Mouse (Mus musculus) spleen, adult 2 months (tissue): ENCODE results near the gene Pde4d. TPM values are rescaled to one million over a fixed set of nuclear protein-coding genes. Genes with fewer than 3 reads are reported as not detected.

Source experiments
- DNase-seq, 2 experiments: peaks; one replicate each; pipeline versions ENCODE4 v3.0.0 to v3.0.0-alpha.2; 2012 to 2021; ENCODE audit warnings: low spot score in 2 of 2, low read depth in 1 of 2
- H3K27ac ChIP-seq: fragments of 200-500 bp; 2 replicates; pipeline ENCODE4 v1.5.1; 2012; ENCODE audit warnings: low read length, inconsistent platforms; ENCODE audit not compliant: insufficient read depth
- H3K27me3 ChIP-seq: fragments of 200-500 bp; 2 replicates; pipeline ENCODE4 v1.6.1; 2012; ENCODE audit warnings: mild to moderate bottlenecking, moderate library complexity, low read length, inconsistent platforms; ENCODE audit not compliant: control insufficient read depth, insufficient read depth
- H3K36me3 ChIP-seq: fragments of 200-500 bp; 2 replicates; pipeline ENCODE4 v1.6.1; 2012; ENCODE audit warnings: mild to moderate bottlenecking, low read length, inconsistent platforms; ENCODE audit not compliant: control insufficient read depth, insufficient read depth
- H3K4me1 ChIP-seq: fragments of 200-500 bp; 2 replicates; pipeline ENCODE4 v1.6.1; 2011; ENCODE audit warnings: inconsistent platforms; ENCODE audit not compliant: control insufficient read depth, insufficient read depth, insufficient read length
- H3K4me3 ChIP-seq: fragments of 200-500 bp; 2 replicates; pipeline ENCODE4 v1.5.1; 2011; ENCODE audit warnings: mild to moderate bottlenecking, inconsistent platforms; ENCODE audit not compliant: insufficient read depth, insufficient read length; ENCODE audit errors: extremely low read depth
- CTCF ChIP-seq: fragments of 200-500 bp; IDR thresholded peaks from 2 replicates; pipeline ENCODE4 v1.5.1; 2011; ENCODE audit warnings: mild to moderate bottlenecking, inconsistent platforms; ENCODE audit not compliant: insufficient read depth, insufficient read length, insufficient replicate concordance; ENCODE audit errors: extremely low read depth
- POLR2A ChIP-seq: fragments of 200-500 bp; IDR thresholded peaks from 2 replicates; pipeline ENCODE4 v1.6.1; 2011; ENCODE audit warnings: low read depth, low read length, inconsistent platforms
- WGBS: fragments of 180-500 bp; shearing (Covaris S2); methylation state at CpG from one replicate; pipeline ENCODE4 v1.1.7; 2018; 5-methylcytosine and 5-hydroxymethylcytosine counted together
- polyA plus RNA-seq: library from polyadenylated mRNA; depleted of rRNA; stranded (reverse); fragments of >200 nt; gene quantifications from 2 replicates; pipeline ENCODE4 v1.2.3, GENCODE M21; 2012

Gene Pde4d
- polyA plus RNA-seq, 1 experiment = 4.8 TPM

DNA sequence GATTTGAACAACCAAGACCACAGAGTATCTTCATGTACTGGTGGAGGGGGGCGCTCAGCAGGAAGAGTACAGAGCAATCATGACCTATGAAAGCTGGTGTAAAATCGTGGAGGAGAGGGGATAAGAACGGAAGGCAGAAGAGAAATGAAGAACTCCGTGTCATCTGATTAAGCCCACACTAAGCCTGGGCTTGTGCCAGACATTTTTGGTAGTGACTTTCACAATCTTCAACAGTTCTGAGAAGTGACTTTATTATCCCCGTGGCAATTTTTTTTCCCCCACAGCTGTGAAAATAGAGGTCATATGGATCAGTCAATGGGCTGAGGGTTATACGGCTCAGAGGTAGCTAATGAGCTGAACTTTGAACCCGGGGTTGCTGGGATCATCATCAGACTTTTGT, 1202.9 kb downstream of the Pde4d start:
- Histone ChIP-seq H3K4me3 (no peak overlapping the region), H3K27me3 (no peaks in the 10 kb centered on the region), H3K4me1 (peaks cover 2% of the 10 kb centered on the region; the same call in 1 of the 2 replicates), H3K36me3 (no peaks in the 10 kb centered on the region), H3K27ac (no peak overlapping the region)
- no peak for DNase-seq
- TF ChIP-seq CTCF (no peak), POLR2A (no peak)
- WGBS = 47% methylated on average over 7 of the region's 7 CpGs

DNA sequence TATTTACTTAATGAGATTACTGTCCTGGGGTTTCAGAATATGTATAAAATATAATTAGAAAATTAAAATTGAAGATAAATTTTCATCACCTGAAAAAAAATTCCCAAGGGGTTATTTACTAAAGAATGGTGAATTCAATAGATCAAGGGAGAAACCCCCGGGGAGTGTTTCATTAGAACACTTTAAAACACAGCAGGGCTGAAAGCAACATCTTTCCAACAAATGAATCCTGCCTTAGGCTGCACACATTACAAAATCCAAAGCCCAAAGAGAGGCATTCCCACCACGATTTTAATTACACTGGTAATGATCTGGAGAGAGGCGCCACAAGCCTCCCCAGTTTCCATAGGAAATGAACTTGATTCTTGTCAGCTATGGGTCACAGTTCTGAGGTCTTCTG, 1205.6 kb downstream of the Pde4d start:
- no peaks in the 10 kb centered on the region for H3K36me3 ChIP-seq
- no peak overlapping the region for H3K4me3 ChIP-seq
- H3K27ac ChIP-seq = no peak overlapping the region
- 95% methylated on average over 3 of the region's 3 CpGs for WGBS
- no peaks in the 10 kb centered on the region for H3K27me3 ChIP-seq
- peaks cover 2% of the 10 kb centered on the region; the same call in 1 of the 2 replicates for H3K4me1 ChIP-seq
- no peak for DNase-seq
- TF ChIP-seq POLR2A (no peak), CTCF (no peak)

DNA sequence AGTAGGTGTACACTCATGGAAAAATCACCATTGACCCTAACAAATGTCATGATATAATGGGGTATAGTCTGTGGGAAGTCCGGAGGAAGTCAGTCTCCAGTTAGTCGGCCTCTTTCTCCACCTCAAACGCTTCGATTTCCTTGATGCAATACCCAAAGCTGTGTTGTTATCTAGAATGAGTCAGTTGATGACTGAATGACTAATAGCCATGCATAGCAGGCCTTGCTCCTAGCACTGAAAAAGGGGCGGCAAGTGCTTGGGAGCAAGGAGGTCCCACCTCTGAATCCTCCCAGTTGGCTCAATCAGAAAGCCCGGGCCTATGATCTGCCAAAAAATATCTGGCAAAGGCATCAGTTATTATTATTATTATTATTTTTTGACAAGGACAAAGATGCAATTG, 1209.4 kb downstream of the Pde4d start:
- Histone ChIP-seq H3K4me1 (no peaks in the 10 kb centered on the region), H3K27me3 (no peaks in the 10 kb centered on the region), H3K27ac (no peak overlapping the region), H3K4me3 (no peak overlapping the region), H3K36me3 (no peaks in the 10 kb centered on the region)
- no peak for DNase-seq
- TF ChIP-seq POLR2A = no peak
- no peak for TF ChIP-seq CTCF
- 85% methylated on average over 6 of the region's 6 CpGs for WGBS

DNA sequence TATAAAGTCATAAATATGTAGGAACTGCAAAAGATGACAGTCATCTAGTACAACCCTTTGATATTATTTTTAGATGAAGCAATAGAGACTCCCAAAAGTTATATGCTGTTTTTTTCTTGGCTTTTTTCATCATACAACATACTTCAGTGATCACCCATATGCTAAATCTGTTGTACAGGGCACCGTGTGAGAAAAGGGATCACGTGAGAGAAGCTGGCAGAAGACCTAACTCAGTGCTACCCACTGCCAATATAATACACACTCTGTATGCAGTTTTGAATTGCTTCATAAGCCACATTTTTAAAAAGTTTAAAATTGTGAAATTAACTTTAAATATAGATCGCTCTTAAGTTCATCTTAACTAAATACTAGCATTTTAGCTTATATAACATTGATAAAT, 1211.6 kb downstream of the Pde4d start:
- Histone ChIP-seq H3K27me3 (no peaks in the 10 kb centered on the region), H3K4me3 (no peak overlapping the region), H3K27ac (no peak overlapping the region), H3K36me3 (no peaks in the 10 kb centered on the region), H3K4me1 (no peaks in the 10 kb centered on the region)
- DNase-seq = no peak
- WGBS = 95% methylated on average over 3 of the region's 3 CpGs
- TF ChIP-seq CTCF (no peak), POLR2A (no peak)

DNA sequence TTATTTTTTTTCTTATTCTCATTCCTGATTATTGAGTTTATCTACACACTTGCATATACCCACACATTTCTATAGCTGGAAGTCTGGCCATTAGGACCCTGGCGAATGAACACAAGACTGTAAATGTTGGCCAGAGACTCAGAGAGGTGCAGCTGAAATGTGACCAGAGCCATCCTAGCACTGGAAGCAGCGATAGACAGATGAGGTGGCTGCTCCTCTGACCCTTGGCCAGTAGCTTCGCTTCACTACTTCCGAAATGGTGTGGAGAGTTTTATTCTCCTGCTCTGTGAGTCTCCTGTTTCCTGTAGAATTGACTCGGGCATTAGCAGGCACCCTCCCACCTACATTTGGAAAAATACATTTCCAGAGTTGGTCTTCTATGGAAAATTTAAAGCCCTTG, 1212.4 kb downstream of the Pde4d start:
- Histone ChIP-seq H3K4me3 (no peak overlapping the region), H3K27ac (no peak overlapping the region), H3K36me3 (no peaks in the 10 kb centered on the region), H3K4me1 (no peaks in the 10 kb centered on the region), H3K27me3 (no peaks in the 10 kb centered on the region)
- 93% methylated on average over 5 of the region's 5 CpGs for WGBS
- TF ChIP-seq CTCF (no peak), POLR2A (no peak)
- no peak for DNase-seq

DNA sequence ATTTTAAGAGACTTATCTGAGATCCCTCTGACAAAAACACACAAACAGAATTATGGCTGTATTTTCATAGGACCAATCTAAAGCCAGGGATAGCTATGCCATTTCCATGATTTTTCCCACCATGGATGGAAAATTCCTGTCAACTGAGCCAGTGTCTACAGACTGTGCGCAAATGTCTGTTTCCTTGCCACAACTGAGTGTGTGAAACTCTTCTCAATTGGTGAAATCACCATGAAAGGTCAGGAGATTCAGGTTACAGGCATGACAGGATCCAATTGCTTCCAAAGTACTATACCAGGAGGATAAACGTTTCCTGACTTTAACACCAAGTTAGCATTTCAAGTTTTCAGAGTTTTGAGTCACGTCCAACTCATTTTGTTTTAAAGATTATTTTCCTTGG, 1213.0 kb downstream of the Pde4d start:
- DNase-seq = no peak
- 90% methylated on average over 3 of the region's 3 CpGs for WGBS
- no peak overlapping the region for H3K27ac ChIP-seq
- H3K4me1 ChIP-seq = no peaks in the 10 kb centered on the region
- no peak overlapping the region for H3K4me3 ChIP-seq
- no peaks in the 10 kb centered on the region for H3K36me3 ChIP-seq
- H3K27me3 ChIP-seq = no peaks in the 10 kb centered on the region
- no peak for TF ChIP-seq CTCF
- TF ChIP-seq POLR2A = no peak

DNA sequence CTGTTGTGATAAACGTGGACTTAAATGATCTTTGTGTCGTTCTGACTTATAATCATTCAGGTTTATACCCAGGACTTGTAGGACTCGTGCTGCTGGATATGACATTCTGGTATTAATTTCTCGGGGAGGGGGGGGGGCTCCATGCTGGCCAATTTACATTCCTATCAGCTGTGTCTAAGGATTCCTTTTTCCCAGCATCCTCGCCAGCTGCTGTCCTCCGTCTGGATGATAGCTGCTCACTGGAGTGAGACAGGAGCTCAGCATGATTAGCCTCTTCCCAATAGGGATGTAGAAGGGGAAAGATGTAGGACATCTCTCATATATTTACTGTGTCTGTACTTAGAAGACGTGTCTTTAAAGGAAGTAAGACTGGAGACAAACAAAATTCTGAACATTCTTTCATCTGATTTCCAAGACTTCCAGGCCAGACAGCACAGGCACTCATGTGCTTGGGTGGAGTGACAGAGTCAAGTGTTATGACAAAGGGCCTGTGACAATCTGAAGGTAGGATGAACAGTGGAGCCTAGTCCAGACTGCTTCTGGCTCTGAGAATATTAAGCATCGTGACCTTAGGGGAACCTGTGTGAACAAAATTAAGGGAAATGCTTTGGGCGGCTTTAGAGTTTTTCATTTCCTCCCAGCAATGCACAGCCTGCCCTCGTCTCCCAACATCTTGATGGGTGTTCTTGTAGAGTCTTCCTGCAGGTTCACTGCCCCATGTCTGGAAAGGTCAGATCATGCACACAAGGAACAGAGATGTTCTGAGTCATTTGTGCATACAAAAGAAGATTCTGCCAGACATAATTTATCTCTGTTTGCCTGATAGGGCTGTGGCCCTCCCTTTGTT, 1215.4 kb downstream of the Pde4d start:
- no peak overlapping the region for H3K4me3 ChIP-seq
- TF ChIP-seq CTCF (no peak), POLR2A (no peak)
- no peaks in the 10 kb centered on the region for H3K36me3 ChIP-seq
- no peak overlapping the region; the same call in 1 of the 2 replicates for H3K27ac ChIP-seq
- no peak for DNase-seq
- 68% methylated on average over 10 of the region's 10 CpGs for WGBS
- H3K4me1 ChIP-seq = no peaks in the 10 kb centered on the region
- no peaks in the 10 kb centered on the region for H3K27me3 ChIP-seq
